Mouse (Mus musculus): Measurements from ENCODE around the gene Chrd. TPM values are rescaled to one million over a fixed set of nuclear protein-coding genes. Genes with fewer than 3 reads are reported as not detected.

The Chrd gene
- total RNA-seq, 1 experiment from 2014 or later, result not detected

DNA sequence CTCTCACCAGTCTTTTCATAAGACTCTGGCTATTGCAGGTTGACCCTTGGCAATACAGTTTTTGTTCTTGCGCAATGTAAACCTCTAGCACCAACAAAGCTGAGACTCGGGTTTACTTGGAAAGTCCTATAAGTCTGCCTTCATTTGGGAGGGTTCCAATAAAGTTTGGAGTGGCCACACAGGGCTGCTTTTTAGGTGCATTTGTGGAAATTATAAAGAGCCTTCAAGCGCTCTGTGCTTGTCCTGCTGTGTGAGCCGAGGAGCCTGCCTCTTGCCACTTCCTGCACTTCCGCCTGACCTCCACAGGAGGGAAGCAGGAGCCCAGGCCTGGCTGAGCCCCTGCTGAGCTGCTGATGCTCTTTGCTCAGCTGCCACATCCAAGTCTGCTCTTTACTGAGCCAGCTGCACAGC, 8.6 kb upstream of the Chrd start:
- peak; percentile 86 to 94 for ATAC-seq (replicated peaks in 1 of 2; ENCODE audit: insufficient read depth in 1 of 2, low FRiP score in 2 of 2, low TSS enrichment in 1 of 2, low read depth in 1 of 2, poor library complexity in 2 of 2, severe bottlenecking in 2 of 2)

DNA sequence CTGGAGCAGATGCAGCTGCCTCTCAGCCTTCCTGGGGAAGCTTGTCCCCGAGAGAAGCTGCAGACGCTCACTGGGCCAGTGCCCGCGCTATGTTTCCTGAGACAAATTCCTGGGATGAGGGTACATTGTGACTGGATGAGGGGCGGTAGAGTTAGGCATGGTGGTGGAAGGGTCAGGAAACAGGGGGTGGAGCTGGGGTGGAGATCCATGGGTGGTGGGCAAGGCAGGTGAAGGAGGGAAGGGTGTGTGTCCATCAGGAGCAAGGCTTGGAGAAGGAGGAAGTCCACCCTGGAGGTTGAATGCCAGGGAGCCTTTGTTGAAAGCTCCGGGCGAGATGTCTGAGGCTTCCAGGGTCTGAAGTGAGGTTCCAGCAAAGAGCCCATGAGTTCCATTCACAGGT, 7.6 kb upstream of the Chrd start:
- no peak for ATAC-seq (replicated peaks in 1 of 2; ENCODE audit: insufficient read depth in 1 of 2, low FRiP score in 2 of 2, low TSS enrichment in 1 of 2, low read depth in 1 of 2, poor library complexity in 2 of 2, severe bottlenecking in 2 of 2)

DNA sequence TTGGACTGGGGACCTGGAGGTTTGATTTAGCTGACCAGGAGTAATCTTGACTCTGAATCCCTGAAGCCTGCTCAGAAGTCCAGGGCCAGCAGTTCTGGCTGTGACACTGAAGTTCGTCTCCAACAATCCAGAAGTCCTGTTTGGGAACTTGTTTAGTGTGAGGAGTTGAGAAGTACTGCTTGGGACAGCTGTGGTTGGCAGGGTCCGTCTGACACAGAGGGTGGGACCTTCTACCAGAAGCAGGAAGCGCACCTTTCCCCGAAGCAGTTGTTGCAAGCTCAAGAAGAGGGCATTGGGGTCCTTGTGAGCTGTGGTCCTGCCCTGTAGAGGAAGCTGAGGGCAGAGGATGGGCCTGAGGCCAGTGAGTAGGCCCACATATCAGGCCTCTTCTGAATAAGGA, 7.2 kb upstream of the Chrd start:
- ATAC-seq (replicated peaks in 1 of 2; ENCODE audit: insufficient read depth in 1 of 2, low FRiP score in 2 of 2, low TSS enrichment in 1 of 2, low read depth in 1 of 2, poor library complexity in 2 of 2, severe bottlenecking in 2 of 2), result no peak

DNA sequence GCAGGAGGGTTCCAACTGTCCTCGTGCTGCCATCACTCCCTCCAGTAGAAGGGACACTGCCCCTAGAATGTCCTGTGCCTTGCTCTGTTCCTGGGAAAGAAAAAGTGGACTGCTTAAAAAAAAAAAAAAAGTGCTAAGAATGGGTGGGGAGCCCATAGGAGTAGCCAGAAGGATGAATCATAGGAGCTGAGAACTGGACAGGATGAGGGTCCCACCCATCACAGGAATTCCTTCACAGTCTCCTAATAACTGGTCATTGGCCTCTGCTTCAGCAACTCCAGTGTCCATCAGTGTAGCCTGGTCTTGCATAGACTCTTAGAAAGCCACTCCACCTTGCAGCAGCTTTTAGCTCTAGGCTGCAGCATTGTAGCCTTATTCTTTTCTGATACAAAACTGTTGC, 6.5 kb upstream of the Chrd start:
- ATAC-seq (replicated peaks in 1 of 2; ENCODE audit: insufficient read depth in 1 of 2, low FRiP score in 2 of 2, low TSS enrichment in 1 of 2, low read depth in 1 of 2, poor library complexity in 2 of 2, severe bottlenecking in 2 of 2), result no peak

DNA sequence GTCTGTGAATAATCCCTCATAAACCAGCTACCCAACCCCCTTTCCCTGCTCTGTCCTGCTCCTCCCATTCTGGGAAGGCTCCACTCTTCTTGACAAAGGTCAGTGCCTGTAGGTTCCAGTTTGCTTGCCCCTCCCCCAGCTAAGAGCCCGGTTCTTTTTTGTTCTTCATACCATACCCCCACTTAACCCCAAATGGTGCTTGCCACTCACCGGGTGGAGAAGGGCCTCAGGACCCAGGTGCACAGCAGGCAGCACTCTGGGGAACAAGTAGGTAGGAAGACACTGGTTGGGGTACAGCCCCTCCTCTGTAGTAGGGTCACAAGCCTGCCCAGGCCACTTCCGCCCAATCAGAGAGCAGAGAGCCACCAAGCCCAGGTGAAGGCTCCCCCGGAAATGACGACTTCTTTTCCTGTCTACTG, 2.6 kb upstream of the Chrd start:
- ATAC-seq (replicated peaks in 1 of 2; ENCODE audit: insufficient read depth in 1 of 2, low FRiP score in 2 of 2, low TSS enrichment in 1 of 2, low read depth in 1 of 2, poor library complexity in 2 of 2, severe bottlenecking in 2 of 2), result no peak

DNA sequence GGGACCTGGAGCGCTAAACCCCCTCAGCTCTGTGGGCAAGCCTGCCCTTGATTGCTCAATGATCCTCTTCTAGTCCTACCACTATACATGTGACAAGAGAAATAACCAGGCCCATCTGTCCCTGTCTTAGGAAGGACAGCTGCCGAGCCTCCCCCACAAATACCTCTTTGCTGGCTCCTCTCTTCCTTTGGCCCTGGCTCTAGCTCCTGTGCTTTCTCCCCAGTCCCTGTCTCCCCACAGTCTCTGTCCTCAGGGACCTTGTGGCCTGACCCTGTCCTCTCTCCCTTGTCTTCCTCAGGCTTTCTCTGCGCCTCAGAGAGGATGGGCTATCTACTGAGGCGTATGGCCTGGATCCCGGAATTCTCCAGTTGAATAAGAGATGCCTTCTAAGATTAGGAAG, 1.2 kb upstream of the Chrd start:
- ATAC-seq (replicated peaks in 1 of 2; ENCODE audit: insufficient read depth in 1 of 2, low FRiP score in 2 of 2, low TSS enrichment in 1 of 2, low read depth in 1 of 2, poor library complexity in 2 of 2, severe bottlenecking in 2 of 2), result no peak

DNA sequence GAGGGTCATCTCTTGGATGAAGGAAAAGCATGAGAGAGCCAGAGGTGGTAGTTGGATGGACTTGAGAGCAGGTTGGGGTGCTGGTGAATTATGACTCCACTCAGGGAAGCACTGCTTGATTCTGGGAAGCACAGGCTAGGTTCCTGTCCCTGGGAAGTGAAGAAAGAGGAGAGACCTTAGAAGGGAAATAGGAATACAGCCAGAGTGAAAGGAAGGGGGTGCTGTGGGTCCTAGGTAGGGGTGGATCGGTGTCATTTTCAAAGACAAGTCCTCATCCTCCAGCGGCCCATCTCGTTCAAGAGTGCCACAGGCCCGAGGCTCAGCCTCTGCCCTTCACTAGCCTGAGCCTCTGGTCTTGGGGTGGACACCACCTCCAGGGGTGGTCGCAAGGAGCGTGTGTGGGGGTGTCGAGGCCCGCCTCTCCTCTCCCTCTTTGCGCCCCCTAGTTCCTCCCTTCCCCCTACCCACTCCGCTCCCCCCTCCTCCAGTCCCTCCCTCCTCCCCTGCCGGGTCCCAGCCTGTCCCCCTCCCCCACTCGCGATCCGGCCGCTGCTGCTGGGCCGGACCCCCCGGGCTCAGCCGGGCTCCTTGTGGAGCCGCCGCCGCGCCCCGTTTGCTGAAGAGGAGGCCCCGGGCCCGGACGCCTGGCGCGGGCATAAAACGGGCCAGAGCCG, 539 bp upstream of the Chrd start:
- ATAC-seq (replicated peaks in 1 of 2; ENCODE audit: insufficient read depth in 1 of 2, low FRiP score in 2 of 2, low TSS enrichment in 1 of 2, low read depth in 1 of 2, poor library complexity in 2 of 2, severe bottlenecking in 2 of 2), result no peak

DNA sequence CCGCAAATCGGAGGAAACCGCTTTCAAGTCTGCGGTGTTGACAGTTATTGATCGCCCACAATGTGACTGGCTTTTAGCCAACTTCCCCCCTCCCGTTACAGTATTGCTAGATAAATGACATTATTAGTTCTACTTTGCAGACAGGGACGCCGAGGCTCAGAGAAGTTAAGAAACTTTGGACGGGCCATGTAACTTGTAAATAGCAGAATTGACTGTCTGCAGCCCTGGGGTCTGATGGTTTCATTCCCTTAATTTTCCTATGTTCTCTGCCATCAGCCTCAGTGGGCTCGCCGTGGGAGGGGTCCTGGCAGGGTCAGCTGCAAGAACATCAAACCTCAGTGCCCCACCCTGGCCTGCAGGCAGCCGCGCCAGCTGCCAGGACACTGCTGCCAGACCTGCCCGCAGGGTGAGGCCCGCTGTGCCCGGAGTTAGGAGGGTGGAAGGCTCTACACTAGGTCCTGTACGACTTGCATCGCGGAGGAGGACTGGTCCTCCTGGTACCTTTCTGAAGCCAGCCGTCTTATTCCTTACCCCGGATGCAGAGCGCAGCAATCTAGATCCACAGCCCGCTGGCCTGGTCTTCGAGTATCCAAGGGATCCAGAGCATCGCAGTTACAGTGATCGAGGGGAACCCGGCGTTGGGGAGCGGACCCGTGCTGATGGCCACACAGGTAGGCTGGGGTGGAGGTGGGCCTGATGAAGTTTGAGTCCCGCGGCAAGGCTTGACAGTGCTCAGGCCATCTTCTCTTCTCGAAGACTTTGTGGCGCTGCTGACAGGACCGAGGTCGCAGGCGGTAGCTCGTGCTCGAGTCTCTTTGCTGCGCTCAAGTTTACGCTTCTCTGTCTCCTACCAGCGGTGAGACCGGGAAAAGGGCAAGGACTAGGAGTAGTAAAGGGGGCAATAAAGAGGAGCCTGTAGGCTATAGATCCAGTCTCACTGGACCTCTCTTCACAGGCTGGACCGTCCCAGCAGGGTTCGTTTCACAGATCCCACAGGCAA, 1.1 kb downstream of the Chrd start, which contains the start of gene Thpo:
Gene Thpo, minus strand, starts transcription at position 781 of the 1,000 bp plus-strand sequence.
- no peak; a peak in 1 of 4 replicates for ATAC-seq (replicated peaks in 1 of 2; ENCODE audit: insufficient read depth in 1 of 2, low FRiP score in 2 of 2, low TSS enrichment in 1 of 2, low read depth in 1 of 2, poor library complexity in 2 of 2, severe bottlenecking in 2 of 2)

DNA sequence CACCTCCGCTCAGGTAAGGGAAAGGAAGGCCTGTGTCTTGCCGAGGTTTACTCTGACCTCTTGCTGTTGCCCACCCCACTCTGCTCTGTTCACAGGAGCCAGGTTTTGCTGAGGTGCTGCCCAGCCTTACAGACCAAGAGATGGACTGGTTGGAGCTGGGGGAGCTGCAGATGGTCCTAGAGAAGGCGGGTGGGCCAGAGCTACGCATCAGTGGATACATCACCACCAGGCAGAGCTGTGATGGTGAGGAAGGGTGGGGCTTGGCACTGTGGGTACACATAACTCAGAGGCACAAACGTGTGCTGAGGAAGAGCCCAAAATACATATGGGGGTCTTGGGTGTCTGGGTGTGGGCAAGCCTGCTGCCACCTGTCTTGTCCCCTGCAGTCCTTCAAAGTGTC, 2.7 kb downstream of the Chrd start:
- no peak for ATAC-seq (replicated peaks in 1 of 2; ENCODE audit: insufficient read depth in 1 of 2, low FRiP score in 2 of 2, low TSS enrichment in 1 of 2, low read depth in 1 of 2, poor library complexity in 2 of 2, severe bottlenecking in 2 of 2)

DNA sequence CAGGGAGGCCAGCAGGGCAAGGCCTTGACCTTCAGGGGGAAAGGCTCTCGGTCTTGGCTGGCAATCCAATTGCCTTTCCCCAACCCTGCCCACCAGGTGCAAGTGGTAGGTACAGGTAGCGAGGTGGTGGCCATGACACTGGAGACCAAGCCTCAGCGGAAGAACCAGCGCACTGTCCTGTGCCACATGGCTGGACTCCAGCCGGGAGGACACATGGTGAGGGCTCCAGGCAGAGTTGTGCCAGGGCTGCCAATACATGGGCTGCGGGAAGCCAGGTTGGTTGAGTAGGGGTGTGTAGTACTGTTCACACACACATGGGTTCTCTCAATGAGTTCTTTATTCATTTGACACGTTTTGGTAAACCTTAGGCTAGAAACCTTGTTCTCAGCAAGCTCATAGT, 3.2 kb downstream of the Chrd start:
- no peak for ATAC-seq (replicated peaks in 1 of 2; ENCODE audit: insufficient read depth in 1 of 2, low FRiP score in 2 of 2, low TSS enrichment in 1 of 2, low read depth in 1 of 2, poor library complexity in 2 of 2, severe bottlenecking in 2 of 2)

DNA sequence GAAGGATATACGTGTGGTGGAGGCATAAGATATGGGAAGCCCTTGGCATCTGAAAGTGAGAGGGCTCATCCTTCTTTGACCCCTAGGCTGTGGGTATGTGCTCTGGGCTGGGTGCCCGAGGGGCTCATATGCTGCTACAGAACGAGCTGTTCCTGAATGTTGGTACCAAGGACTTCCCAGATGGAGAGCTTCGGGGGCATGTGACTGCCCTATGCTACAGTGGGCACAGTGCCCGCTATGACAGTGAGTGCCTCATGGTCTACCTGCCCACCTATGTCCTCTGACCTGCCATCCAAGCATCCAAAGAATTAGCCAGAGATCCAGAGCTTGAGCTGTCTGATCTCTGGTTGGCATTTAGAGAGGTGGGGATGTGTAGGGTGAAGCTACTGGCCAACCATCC, 3.9 kb downstream of the Chrd start:
- no peak for ATAC-seq (replicated peaks in 1 of 2; ENCODE audit: insufficient read depth in 1 of 2, low FRiP score in 2 of 2, low TSS enrichment in 1 of 2, low read depth in 1 of 2, poor library complexity in 2 of 2, severe bottlenecking in 2 of 2)

DNA sequence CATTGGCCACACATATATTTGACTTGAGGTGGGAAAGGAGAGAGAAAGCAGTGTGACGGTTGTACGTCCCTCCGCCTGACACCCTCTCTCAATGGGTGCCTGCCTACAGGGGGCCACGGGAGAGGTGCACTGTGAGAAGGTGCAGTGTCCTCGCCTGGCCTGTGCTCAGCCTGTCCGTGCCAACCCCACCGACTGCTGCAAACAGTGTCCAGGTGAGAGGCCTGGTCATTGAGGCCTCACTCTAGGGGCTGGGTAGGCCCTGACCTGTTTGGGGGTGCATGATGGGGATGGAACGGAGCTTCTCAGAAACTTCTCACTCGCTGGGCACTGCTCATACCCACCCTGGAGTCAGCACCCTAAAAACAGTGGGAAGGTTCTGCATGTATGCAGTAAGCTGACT, 6.9 kb downstream of the Chrd start:
- no peak for ATAC-seq (replicated peaks in 1 of 2; ENCODE audit: insufficient read depth in 1 of 2, low FRiP score in 2 of 2, low TSS enrichment in 1 of 2, low read depth in 1 of 2, poor library complexity in 2 of 2, severe bottlenecking in 2 of 2)

DNA sequence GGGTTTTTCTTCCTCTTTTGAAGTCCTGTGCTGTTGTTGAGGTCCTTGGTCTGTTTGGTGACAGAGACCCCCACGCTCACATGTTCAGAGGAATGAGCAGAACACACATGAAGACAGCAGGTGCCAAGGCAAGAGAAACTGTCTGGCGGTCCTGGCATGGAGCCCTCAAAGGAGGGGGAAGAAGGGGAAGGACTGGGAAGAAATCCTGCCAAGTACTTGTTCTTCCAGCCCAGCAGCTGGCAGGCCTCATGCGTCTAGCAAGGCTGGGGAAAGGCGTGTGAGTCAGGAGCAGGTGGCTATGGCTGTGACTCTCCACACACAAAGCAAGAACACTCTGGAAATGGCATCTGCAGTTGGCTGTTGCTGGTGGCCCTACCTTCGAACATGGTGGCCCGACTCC, 13.7 kb downstream of the Chrd start:
- ATAC-seq (replicated peaks in 1 of 2; ENCODE audit: insufficient read depth in 1 of 2, low FRiP score in 2 of 2, low TSS enrichment in 1 of 2, low read depth in 1 of 2, poor library complexity in 2 of 2, severe bottlenecking in 2 of 2), result peak in 1 of 2 experiments; percentile 42; a peak in 2 of 4 replicates

DNA sequence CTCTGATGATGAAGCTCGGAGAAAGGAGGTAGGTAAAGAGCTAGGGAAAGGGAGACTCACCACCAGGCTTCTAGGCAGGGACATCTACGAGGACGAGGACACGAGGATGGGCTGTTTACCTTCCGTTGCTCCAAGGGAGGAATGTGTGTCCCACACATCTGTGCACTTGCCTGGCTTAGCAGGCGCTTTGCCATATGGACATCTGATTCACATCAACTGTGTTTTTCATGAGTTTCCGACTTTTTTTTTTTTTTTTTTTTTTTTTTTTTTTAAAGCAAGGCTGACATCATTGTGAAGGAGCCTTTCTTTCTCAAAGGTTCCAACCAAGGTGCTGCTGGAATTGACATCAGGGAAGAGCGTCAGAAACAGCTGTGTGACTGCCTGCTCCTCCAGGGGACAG, 17.6 kb downstream of the Chrd start:
- ATAC-seq (replicated peaks in 1 of 2; ENCODE audit: insufficient read depth in 1 of 2, low FRiP score in 2 of 2, low TSS enrichment in 1 of 2, low read depth in 1 of 2, poor library complexity in 2 of 2, severe bottlenecking in 2 of 2), result no peak

DNA sequence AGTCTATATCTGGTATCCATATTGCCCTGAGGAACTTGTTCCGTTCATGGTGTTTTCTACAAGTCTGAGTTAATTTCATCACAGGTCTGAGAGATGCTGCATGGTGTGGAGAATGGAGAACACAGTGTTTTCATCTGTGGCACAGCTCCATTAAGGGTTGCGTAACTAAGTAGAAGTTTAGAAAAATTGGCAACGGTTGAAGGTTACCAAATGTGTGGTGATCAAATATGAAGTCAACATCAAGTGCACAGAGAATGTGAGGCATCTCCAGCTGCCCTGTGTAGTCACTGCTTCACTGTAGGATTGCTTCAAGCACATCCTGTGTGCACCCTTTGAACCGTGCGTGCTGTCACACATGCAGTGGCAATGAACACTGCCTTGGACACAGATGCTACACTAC, 23.1 kb downstream of the Chrd start:
- ATAC-seq (replicated peaks in 1 of 2; ENCODE audit: insufficient read depth in 1 of 2, low FRiP score in 2 of 2, low TSS enrichment in 1 of 2, low read depth in 1 of 2, poor library complexity in 2 of 2, severe bottlenecking in 2 of 2), result no peak

DNA sequence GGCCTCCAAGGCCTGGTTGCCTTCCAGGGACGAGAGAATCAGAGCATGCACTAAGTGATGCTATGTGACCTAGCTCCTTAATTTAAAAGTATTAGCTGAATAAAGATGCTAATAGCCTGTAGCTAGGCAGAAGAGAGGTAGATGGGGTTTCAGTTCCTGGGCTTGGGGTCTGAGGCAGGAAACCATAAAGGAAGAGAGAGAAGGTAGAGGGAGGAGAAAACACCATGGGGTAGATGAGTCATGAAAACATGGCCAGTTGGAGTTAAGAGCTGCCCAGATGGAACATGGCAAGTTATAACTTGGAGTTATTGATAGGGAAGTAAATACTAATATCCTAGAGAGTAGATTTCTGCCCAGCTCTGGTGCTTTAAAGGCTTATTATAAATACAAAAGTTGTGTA, 24.5 kb downstream of the Chrd start:
- ATAC-seq (replicated peaks in 1 of 2; ENCODE audit: insufficient read depth in 1 of 2, low FRiP score in 2 of 2, low TSS enrichment in 1 of 2, low read depth in 1 of 2, poor library complexity in 2 of 2, severe bottlenecking in 2 of 2), result no peak

DNA sequence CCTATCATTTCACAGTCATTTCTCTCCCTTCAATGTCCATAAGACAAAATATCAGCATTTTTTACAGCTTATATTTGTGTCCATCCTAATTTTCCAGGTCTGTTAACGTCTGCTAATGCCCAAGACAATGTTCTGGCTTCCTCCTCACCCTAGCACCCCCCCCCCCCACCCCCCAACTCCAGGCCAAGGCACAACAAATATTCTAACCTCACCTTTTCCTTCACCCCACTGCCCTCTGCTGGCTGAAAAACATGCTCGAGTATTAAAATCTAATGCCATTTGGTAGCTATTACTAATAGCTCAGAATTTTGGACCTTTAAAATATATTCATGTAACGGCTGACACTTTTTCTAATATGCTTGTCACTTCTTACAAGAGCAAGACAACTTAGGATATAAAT, 28.8 kb downstream of the Chrd start:
- ATAC-seq (replicated peaks in 1 of 2; ENCODE audit: insufficient read depth in 1 of 2, low FRiP score in 2 of 2, low TSS enrichment in 1 of 2, low read depth in 1 of 2, poor library complexity in 2 of 2, severe bottlenecking in 2 of 2), result no peak

DNA sequence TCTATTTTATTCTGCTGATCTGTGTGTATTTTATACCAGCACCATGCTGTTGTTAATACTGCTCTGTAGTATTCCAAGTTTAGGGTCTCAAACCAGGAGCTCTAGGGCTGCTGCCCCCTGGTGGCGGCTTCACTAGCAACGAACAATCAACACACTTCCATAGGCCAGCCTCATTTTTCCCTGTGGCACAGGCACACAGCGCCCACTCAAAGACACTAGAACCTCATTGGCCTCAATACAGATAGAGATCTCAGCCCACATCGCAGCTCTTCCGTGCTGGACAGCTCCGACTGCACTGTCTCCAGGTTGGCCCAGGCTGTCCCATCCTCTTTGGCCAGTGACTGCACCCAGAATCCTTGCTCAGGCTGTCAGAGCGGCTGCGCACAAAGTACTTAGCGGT, 32.3 kb downstream of the Chrd start:
- peak in 1 of 2 experiments; percentile 42; a peak in 1 of 4 replicates for ATAC-seq (replicated peaks in 1 of 2; ENCODE audit: insufficient read depth in 1 of 2, low FRiP score in 2 of 2, low TSS enrichment in 1 of 2, low read depth in 1 of 2, poor library complexity in 2 of 2, severe bottlenecking in 2 of 2)
